Mouse (Mus musculus): ENCODE data around the gene Exoc4. TPM values are rescaled to one million over a fixed set of nuclear protein-coding genes. Genes with fewer than 3 reads are reported as not detected.

Exoc4 gene
- polyA plus RNA-seq, 1 experiment from 2014 or later: 36.7 TPM

DNA sequence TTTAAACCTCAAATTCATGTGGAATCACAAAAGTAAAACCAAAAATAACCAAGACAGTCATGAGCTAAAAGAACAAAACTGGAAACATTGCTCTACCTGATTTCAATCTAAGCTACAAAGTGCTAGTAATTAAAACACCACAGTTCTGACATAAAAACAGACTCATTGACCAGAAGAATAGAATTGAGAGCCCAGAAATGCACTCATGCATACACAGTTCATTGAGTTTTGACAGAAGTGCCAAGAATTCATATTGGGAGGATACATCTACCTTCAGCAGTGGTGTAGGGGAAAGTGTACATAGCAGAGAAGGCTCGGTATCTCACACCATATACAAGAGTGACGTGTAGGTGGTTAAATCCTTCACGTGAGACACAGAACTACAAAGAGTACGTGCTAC lies 580.4 kb downstream of the Exoc4 start:
- ATAC-seq (ENCODE audit: insufficient number of reproducible peaks, insufficient read depth, low FRiP score, low TSS enrichment, low read depth): no peak
- H3K9me3 ChIP-seq: no peaks in the 10 kb centered on the region
- H3K36me3 ChIP-seq: no peaks in the 10 kb centered on the region
- no peaks in the 10 kb centered on the region for H3K4me1 ChIP-seq
- H3K27ac ChIP-seq: no peak overlapping the region
- 93% methylated on average over 4 of the region's 4 CpGs for WGBS
- no peak overlapping the region for H3K4me3 ChIP-seq
- H3K4me2 ChIP-seq: no peak overlapping the region
- H3K27me3 ChIP-seq: no peaks in the 10 kb centered on the region
- H3K9ac ChIP-seq: no peak overlapping the region

DNA sequence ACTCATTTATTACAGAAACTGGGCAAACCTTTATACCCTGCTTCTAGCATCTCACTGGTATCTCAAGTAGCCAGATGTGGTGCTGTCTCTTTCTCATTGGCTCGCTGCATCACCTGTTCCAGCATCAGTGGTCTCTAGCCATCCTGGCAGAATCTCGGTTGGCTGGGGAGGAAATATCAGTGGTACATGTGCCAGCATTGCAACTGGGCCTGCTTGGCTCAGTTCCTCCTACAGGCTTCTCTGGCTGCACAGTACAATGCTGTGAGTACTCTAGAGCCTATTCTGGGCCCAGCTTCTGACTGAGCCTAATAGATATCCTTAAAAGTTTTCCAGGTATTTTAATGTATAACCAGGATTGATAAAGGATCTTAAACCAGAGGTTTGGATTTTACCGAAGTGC lies 582.4 kb downstream of the Exoc4 start:
- Histone ChIP-seq H3K27ac (no peak overlapping the region), H3K4me3 (no peak overlapping the region), H3K9me3 (no peaks in the 10 kb centered on the region), H3K36me3 (no peaks in the 10 kb centered on the region), H3K4me1 (no peaks in the 10 kb centered on the region), H3K9ac (no peak overlapping the region), H3K27me3 (no peaks in the 10 kb centered on the region), H3K4me2 (no peak overlapping the region)
- 85% methylated on average over 3 of the region's 3 CpGs for WGBS
- no peak for ATAC-seq (ENCODE audit: insufficient number of reproducible peaks, insufficient read depth, low FRiP score, low TSS enrichment, low read depth)

DNA sequence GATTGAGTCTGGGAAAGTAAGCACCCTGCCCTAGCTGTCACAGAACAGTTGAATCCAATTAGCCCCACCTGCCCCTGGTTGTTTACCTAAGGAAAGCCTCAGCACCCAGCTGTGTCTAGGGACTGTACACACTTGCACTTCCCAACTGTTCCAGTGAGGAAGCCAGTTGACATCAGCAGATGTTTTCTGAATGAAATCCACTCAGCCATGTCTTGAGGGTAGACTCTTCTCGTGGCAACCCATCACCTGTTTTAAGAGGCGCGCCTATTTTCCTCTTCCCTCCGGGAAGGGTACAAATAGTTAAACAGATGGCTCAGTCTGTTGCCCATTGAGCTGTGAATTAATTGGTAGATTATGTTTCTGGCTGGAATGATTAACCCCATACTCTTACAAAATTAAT lies 584.1 kb downstream of the Exoc4 start:
- Histone ChIP-seq H3K27me3 (no peaks in the 10 kb centered on the region), H3K9ac (no peak overlapping the region), H3K36me3 (no peaks in the 10 kb centered on the region), H3K4me1 (no peaks in the 10 kb centered on the region), H3K4me3 (no peak overlapping the region), H3K4me2 (no peak overlapping the region), H3K9me3 (no peaks in the 10 kb centered on the region), H3K27ac (no peak overlapping the region)
- no peak for ATAC-seq (ENCODE audit: insufficient number of reproducible peaks, insufficient read depth, low FRiP score, low TSS enrichment, low read depth)
- 61% methylated on average over 4 of the region's 4 CpGs for WGBS

DNA sequence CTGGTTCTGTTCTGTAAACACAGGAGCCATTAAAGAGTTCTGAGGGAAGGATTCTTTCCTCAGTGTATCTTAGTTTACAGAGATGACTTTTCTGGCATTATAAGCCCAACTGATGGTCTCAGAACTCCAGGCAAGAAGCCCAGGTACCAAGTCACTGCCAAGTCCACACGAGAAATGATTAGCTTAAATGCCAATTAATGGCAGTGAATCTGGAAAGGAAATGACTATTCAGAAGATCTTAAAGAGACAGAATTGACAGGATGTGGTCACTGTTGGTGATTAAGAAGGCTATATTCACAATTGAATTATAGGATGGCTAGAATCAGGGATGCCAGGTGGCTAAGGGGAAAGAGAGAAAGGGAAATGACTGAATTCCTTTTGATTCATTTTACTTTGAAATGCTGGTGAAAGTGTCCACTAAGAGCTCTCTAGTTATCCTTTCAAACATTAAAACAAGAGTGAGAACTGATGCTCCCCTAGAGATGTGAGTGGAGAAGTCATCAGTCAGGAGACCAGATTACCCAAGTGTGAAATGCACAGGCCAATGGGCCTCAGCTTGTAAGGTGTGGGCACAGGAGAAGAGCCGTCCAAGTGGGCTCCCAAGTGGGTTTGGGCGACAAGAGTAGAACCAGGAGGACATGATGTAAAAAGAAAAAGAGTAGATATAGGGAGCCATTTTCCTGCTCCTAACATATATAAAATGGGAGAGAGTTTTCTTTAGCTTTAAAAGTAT lies 587.3 kb downstream of the Exoc4 start:
- no peak overlapping the region for H3K9ac ChIP-seq
- no peak overlapping the region for H3K27ac ChIP-seq
- H3K9me3 ChIP-seq: no peaks in the 10 kb centered on the region
- no peaks in the 10 kb centered on the region for H3K27me3 ChIP-seq
- no peaks in the 10 kb centered on the region for H3K4me1 ChIP-seq
- H3K4me2 ChIP-seq: no peak overlapping the region
- 86% methylated on average over 3 of the region's 3 CpGs for WGBS
- no peak overlapping the region for H3K4me3 ChIP-seq
- H3K36me3 ChIP-seq: no peaks in the 10 kb centered on the region
- ATAC-seq (ENCODE audit: insufficient number of reproducible peaks, insufficient read depth, low FRiP score, low TSS enrichment, low read depth): no peak

DNA sequence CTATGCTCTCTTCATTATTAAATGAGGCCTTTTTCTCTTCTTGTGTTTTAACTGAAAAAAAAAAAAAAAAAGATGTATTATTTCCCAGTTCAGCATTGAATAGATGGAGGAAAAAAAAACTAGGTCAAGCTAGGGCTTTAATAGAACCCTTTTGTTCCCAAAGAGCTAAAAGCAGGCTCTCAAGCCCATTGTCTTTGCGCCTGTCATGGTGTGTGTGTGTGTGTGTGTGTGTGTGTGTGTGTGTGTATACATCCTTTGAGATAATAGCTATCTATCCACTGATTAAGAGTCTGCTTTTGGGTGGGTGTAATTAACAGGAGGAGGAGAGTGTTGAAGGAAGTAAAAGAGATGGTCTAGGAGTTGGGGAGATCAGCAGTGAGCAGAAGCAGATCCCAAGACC lies 594.0 kb downstream of the Exoc4 start:
- no peak for ATAC-seq (ENCODE audit: insufficient number of reproducible peaks, insufficient read depth, low FRiP score, low TSS enrichment, low read depth)
- no peaks in the 10 kb centered on the region for H3K4me1 ChIP-seq
- 85% methylated on average over 1 of the region's 1 CpGs for WGBS
- H3K9ac ChIP-seq: no peak overlapping the region
- no peaks in the 10 kb centered on the region for H3K9me3 ChIP-seq
- H3K4me3 ChIP-seq: no peak overlapping the region
- H3K4me2 ChIP-seq: no peak overlapping the region
- no peaks in the 10 kb centered on the region for H3K36me3 ChIP-seq
- H3K27me3 ChIP-seq: no peaks in the 10 kb centered on the region
- no peak overlapping the region for H3K27ac ChIP-seq

DNA sequence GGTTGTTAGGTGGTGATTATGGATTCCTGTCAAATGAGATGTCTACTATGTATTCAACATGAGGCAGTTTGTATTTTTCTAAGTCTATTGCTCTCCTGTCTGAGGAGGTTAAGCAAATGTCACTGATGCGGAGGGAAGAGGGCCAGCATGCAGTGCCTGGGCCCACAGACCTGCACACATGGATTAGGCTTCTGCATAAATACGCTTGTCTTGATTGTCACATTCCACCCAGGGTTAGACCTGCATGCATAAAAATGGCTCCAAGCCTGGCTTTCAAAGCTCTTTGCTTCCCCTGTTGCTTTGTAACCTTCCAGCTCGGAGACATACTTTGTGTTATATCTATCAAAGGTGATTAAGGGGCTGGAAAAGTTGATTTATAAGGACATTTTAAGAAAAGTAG lies 610.2 kb downstream of the Exoc4 start:
- WGBS: 77% methylated on average over 3 of the region's 3 CpGs
- Histone ChIP-seq H3K9ac (no peak overlapping the region), H3K4me1 (no peaks in the 10 kb centered on the region), H3K4me3 (no peak overlapping the region), H3K27ac (no peak overlapping the region), H3K36me3 (no peaks in the 10 kb centered on the region), H3K27me3 (no peaks in the 10 kb centered on the region), H3K4me2 (no peak overlapping the region), H3K9me3 (no peaks in the 10 kb centered on the region)
- ATAC-seq (ENCODE audit: insufficient number of reproducible peaks, insufficient read depth, low FRiP score, low TSS enrichment, low read depth): no peak

DNA sequence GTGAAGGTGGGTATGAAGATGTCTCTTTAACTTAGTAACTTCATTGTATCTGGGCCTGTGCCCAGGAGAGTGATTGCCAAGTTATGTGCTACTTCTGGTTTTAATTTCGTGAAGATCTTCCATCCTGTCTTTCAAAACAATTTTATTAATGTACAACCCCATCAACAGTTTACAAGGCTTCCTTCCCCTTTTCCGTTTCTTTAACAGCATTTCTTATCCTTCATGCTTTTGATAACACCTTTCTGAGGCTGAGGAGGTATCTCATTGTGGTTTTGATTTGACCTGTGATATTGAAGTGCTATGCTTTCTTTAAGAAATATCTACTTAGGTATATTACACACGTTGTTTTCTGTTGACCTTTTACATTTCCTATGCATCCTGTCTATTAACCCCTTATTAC lies 616.9 kb downstream of the Exoc4 start:
- Histone ChIP-seq H3K36me3 (no peaks in the 10 kb centered on the region), H3K27ac (no peak overlapping the region), H3K4me3 (no peak overlapping the region), H3K4me1 (peaks cover 4% of the 10 kb centered on the region; the same call in 1 of the 2 replicates), H3K4me2 (no peak overlapping the region), H3K27me3 (no peaks in the 10 kb centered on the region), H3K9me3 (no peaks in the 10 kb centered on the region), H3K9ac (no peak overlapping the region)
- WGBS: 64% methylated on average over 3 of the region's 3 CpGs
- no peak for ATAC-seq (ENCODE audit: insufficient number of reproducible peaks, insufficient read depth, low FRiP score, low TSS enrichment, low read depth)

DNA sequence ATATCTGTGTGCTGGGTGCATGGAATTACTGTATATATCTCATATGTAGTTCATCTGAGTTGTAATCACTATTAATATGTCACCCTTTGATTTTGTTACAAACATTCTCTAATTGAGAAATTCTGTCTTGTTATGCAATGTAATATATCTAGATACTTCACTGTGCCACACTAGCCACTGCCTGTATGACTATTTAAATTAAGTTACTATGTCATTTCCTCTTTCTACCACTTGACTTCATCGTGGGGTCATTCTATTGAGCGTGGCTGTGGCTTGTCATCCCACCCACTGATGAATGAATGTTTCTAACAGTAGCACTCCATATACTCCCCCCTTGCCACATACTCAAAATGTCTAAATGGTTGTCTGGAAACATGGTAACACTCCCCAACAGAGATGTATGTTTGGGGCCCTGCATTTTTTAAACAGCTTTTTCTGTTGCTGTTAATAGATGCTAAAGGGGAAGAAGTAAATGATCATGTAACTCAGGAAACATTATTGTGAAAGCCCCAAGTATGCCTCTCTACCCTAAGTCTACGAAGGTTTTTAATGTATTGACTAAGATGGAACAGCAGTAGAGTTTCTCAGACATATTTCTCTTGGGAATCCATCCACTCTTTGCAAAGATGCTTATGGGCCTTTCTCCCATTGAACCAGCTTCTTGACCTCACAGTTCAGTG lies 618.2 kb downstream of the Exoc4 start:
- WGBS: 83% methylated on average over 3 of the region's 3 CpGs

DNA sequence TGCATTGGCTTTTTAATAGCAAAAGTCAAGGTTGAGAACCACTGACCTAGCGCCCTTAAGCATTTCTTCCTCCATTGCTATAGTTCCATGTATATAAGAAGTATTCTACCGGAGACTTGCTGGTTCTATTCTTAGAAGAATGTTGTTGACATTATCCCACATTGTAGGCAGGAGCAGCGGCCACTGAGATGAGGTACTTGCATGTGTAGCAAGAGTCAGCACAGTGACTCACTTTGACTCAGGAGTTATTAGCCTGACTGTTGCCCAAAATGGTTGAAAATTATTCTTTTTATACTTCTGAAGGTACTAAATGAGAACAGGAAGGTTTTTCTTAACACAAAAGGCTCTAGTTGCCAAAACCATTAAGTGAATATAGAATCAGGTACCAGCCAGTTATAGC lies 620.4 kb downstream of the Exoc4 start:
- H3K9ac ChIP-seq: no peak overlapping the region
- H3K27me3 ChIP-seq: no peaks in the 10 kb centered on the region
- no peak overlapping the region for H3K4me3 ChIP-seq
- H3K27ac ChIP-seq: no peak overlapping the region
- no peak for ATAC-seq (ENCODE audit: insufficient number of reproducible peaks, insufficient read depth, low FRiP score, low TSS enrichment, low read depth)
- H3K9me3 ChIP-seq: no peaks in the 10 kb centered on the region
- WGBS: 91% methylated on average over 3 of the region's 3 CpGs
- no peak overlapping the region for H3K4me2 ChIP-seq
- no peaks in the 10 kb centered on the region for H3K36me3 ChIP-seq
- peaks cover 9% of the 10 kb centered on the region for H3K4me1 ChIP-seq

More for the DNA sequence above, 618.2 kb downstream of the Exoc4 start:
- no peak for ATAC-seq (ENCODE audit: insufficient number of reproducible peaks, insufficient read depth, low FRiP score, low TSS enrichment, low read depth)
- Histone ChIP-seq H3K4me1 (peaks cover 6% of the 10 kb centered on the region), H3K9ac (no peak overlapping the region), H3K4me2 (no peak overlapping the region), H3K9me3 (no peaks in the 10 kb centered on the region), H3K4me3 (no peak overlapping the region), H3K27ac (no peak overlapping the region), H3K27me3 (no peaks in the 10 kb centered on the region), H3K36me3 (no peaks in the 10 kb centered on the region)

DNA sequence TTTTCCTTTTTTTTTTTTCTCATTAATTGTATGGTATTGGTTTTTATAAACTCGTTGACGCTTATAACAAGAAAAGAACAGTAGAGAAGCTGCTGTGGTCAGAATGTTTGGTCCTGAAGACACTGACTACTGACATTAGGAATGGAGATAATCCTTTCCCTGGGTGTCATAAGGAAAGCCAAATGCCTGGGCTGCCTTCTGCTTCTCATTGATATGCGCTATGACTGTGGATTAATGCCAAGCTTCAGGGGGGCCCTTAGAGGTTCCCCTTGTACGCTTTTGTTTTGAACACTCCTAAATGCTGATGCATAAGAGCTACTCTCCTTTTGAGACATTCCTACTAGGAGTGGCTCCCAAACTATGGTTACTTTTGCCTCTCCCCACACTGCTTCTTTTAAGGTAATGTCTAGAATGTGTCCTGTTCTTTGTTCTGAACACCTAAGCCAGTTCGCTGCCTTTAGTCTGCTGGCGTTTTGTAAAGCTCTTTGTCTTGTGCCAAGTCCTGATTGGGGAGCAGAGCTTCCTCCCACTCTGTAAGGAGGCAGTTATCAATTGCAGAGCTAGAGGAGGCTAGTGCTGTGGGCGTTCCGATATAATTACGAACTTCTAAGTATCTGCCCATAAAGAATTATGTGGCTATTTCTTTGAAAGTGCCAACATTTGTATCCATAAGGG lies 621.7 kb downstream of the Exoc4 start:
- no peaks in the 10 kb centered on the region for H3K27me3 ChIP-seq
- H3K4me2 ChIP-seq: no peak overlapping the region
- no peaks in the 10 kb centered on the region for H3K36me3 ChIP-seq
- 45% methylated on average over 9 of the region's 9 CpGs for WGBS
- peaks cover 9% of the 10 kb centered on the region for H3K4me1 ChIP-seq
- H3K27ac ChIP-seq: peak overlapping the region; percentile 44; the same call in 1 of the 2 replicates
- no peak overlapping the region for H3K4me3 ChIP-seq
- H3K9ac ChIP-seq: no peak overlapping the region
- no peaks in the 10 kb centered on the region for H3K9me3 ChIP-seq
- ATAC-seq (ENCODE audit: insufficient number of reproducible peaks, insufficient read depth, low FRiP score, low TSS enrichment, low read depth): no peak

DNA sequence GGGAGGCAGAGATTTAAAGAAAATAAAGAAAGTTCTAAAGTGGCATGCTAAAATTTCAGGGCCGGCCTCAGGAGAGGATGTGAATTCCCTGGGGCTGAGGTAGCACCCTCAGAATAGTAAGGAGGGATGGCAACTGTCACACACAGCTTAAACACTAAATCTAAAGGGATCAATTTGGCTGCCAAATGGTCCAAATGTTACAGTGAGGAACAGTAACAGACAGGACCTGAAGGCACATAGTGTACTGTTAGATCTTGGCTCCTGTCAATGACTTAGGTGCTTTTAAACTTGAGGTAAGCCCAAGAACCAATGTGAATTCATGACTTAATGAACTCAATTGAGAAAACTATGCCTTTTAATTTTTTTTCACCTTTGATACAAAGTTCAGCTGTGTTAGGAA lies 622.4 kb downstream of the Exoc4 start:
- Histone ChIP-seq H3K9me3 (no peaks in the 10 kb centered on the region), H3K4me2 (no peak overlapping the region), H3K9ac (no peak overlapping the region), H3K4me3 (no peak overlapping the region), H3K36me3 (no peaks in the 10 kb centered on the region), H3K4me1 (peaks cover 9% of the 10 kb centered on the region), H3K27me3 (no peaks in the 10 kb centered on the region), H3K27ac (no peak overlapping the region)
- ATAC-seq (ENCODE audit: insufficient number of reproducible peaks, insufficient read depth, low FRiP score, low TSS enrichment, low read depth): no peak
- WGBS: 62% methylated on average over 1 of the region's 1 CpGs

DNA sequence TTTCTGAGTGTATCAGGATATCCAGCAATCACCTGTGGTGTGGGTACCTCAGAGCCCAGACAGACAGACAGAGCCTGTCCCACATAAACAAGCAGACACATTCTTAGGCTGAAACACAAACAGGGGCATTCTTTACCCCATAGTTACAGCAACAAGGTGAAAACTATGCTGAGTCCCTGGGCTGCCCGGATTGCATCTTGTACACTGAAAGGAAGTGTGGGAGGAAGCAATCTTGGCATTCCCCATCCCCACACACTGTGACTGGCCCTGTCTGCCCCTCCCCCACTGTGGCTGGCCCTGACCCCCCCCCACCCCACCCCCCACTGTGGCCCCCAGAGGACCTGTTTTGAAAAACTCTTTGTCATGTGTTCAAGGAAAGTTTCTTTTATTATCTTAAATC lies 623.3 kb downstream of the Exoc4 start:
- Histone ChIP-seq H3K4me2 (no peak overlapping the region), H3K4me1 (peaks cover 9% of the 10 kb centered on the region), H3K27me3 (no peaks in the 10 kb centered on the region), H3K9ac (no peak overlapping the region), H3K27ac (no peak overlapping the region), H3K4me3 (no peak overlapping the region), H3K9me3 (no peaks in the 10 kb centered on the region), H3K36me3 (no peaks in the 10 kb centered on the region)
- WGBS: 35% methylated on average over 1 of the region's 1 CpGs
- no peak for ATAC-seq (ENCODE audit: insufficient number of reproducible peaks, insufficient read depth, low FRiP score, low TSS enrichment, low read depth)

Measured in embryonic facial prominence, embryonic 13.5 days (tissue).